9 mouse cellular contexts compared by ENCODE assay signal in the genomic region with DNA sequence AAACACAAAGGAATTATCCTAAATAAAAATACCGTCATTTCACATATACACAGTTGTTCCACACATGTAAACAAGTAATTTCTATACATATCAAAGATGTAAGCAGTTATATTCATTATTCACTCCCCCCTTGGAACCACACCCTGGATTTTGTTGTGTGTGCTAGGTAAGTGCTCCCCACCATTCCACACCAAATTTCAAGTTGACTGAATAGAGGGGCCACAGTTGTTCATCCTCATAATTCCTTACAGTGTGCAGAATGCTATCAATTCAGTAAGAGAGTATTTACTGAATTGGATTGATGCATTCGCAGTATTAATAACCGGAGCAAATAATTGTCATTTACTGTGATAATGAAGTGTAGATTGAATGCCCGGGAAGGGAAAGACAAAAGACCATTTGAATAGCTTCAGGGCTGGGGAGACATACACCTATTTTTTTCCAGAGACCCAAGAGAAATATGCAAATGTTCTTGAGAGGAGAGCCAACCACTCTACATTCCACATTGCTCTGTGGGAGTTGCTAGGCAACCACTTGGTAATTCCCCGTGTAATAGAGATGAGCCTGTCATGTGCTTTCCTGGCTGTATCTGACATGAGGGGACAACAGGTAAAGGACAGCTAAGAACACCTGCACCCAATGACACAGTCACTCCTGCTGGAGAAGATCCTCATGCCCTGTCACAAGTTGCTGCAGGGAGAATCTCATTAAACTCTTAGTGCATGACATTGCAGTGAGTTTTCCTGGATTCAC. TPM values are rescaled to one million over a fixed set of nuclear protein-coding genes. Genes with fewer than 3 reads are reported as not detected.
DNase-seq lines count a peak whose midpoint lies in the region; ATAC-seq lines count a peak whose summit lies in the region.
"Had no signal": no experiment of that assay in that cellular context is flagged by ENCODE, and none has a peak within 500 bp of the region (broad histone marks: within the 10 kb centered on the region; RNA-seq: fewer than 3 reads in every experiment).

No protein-coding gene starts in this region.

- no peak overlapping the region for H3K9ac ChIP-seq in heart, embryonic 12.5 days
- H3K9ac ChIP-seq in midbrain, embryonic 14.5 days (replicated peaks; ENCODE audit: low read length), result 0 out of 2 replicates have a peak overlapping the region, but pooled peaks have one; percentile 39

- WGBS in heart, embryonic 12.5 days, result 56% methylated on average over 5 of the region's 5 CpGs
- WGBS in midbrain, embryonic 14.5 days, result 8% methylated on average over 5 of the region's 5 CpGs

- H3K4me1 ChIP-seq in heart, embryonic 12.5 days (replicated peaks), result peaks cover 24% of the 10 kb centered on the region
- peaks cover 36% of the 10 kb centered on the region for H3K4me1 ChIP-seq in midbrain, embryonic 14.5 days (ENCODE audit: control insufficient read depth, insufficient read depth, low read length)

- H3K36me3 ChIP-seq in heart, embryonic 12.5 days, result no peaks in the 10 kb centered on the region
- H3K36me3 ChIP-seq in midbrain, embryonic 14.5 days (ENCODE audit: control insufficient read depth, insufficient read depth, low read length), result no peaks in the 10 kb centered on the region

- ATAC-seq in frontal cortex, adult (ENCODE audit: low TSS enrichment), result peak; percentile 69
- ATAC-seq in heart, embryonic 12.5 days (ENCODE audit: insufficient number of reproducible peaks, low FRiP score), result no peak
- ATAC-seq in midbrain, embryonic 14.5 days (ENCODE audit: low FRiP score, low TSS enrichment), result peak; percentile 84
- no peak for ATAC-seq in monocyte, adult 5-6 weeks (replicated peaks; ENCODE audit: insufficient number of reproducible peaks, low FRiP score, low TSS enrichment, poor library complexity, severe bottlenecking)

- no peak for DNase-seq in frontal cortex, postnatal 25 days (ENCODE audit: low spot score in 2 of 2)
- peak; percentile 43 for DNase-seq in MN1 (ENCODE audit: low spot score)
- peak; percentile 91 for DNase-seq in midbrain, embryonic 14.5 days
- no peak for DNase-seq in urinary bladder, postnatal 10 days (ENCODE audit: low spot score)
- DNase-seq in thymus, postnatal 0 days (ENCODE audit: low spot score), result no peak

- H3K27me3 ChIP-seq in heart, embryonic 12.5 days (replicated peaks), result no peaks in the 10 kb centered on the region
- H3K27me3 ChIP-seq in midbrain, embryonic 14.5 days (ENCODE audit: control insufficient read depth, insufficient read depth, low read length), result 0 out of 2 replicates have a peak, but pooled peaks cover under 1% of the 10 kb centered on the region

- H3K4me2 ChIP-seq in heart, embryonic 12.5 days, result peak overlapping the region; percentile 29
- peak overlapping the region; percentile 43 for H3K4me2 ChIP-seq in midbrain, embryonic 14.5 days (ENCODE audit: low read length)

- no peaks in the 10 kb centered on the region for H3K9me3 ChIP-seq in heart, embryonic 12.5 days (replicated peaks)
- H3K9me3 ChIP-seq in midbrain, embryonic 14.5 days (ENCODE audit: control insufficient read depth, low read length), result no peaks in the 10 kb centered on the region

- peak overlapping the region; percentile 23; the same call in 1 of the 2 replicates for H3K27ac ChIP-seq in heart, embryonic 12.5 days (ENCODE audit: poor library complexity, severe bottlenecking)
- peak overlapping the region; percentile 97 for H3K27ac ChIP-seq in midbrain, embryonic 14.5 days (replicated peaks; ENCODE audit: low read depth, low read length)

- H3K4me3 ChIP-seq in heart, embryonic 12.5 days, result no peak overlapping the region
- H3K4me3 ChIP-seq in midbrain, embryonic 14.5 days (replicated peaks; ENCODE audit: low read depth, low read length), result no peak overlapping the region

RNA-seq across cellular contexts. Expression of a gene that starts 4.9 kb away (rescaled TPM):
- 28.9 and 29.3 TPM in 2 replicates for polyA plus RNA-seq in heart, embryonic 12.5 days (2016; fragmentation: Nextera tagmentation; extraction: Ambion mirVana)
- 42.5 and 61.0 TPM in 2 replicates for polyA plus RNA-seq in midbrain, embryonic 14.5 days (2014; fragmentation: Nextera tagmentation; extraction: Ambion mirVana)
- 25.1 to 34.7 TPM (median 25.9 TPM) in 3 replicates for total RNA-seq in monocyte, adult 5-6 weeks (2017)
- polyA plus RNA-seq in thymus, postnatal 0 days (2015; fragmentation: Nextera tagmentation; extraction: Ambion mirVana), result 18.8 and 20.1 TPM in 2 replicates

RNA-seq across cellular contexts. Expression of a gene that starts 48.3 kb away (rescaled TPM):
- not detected in 2 replicates for polyA plus RNA-seq in heart, embryonic 12.5 days (2016; fragmentation: Nextera tagmentation; extraction: Ambion mirVana)
- polyA plus RNA-seq in midbrain, embryonic 14.5 days (2014; fragmentation: Nextera tagmentation; extraction: Ambion mirVana), result 9.0 and 10.7 TPM in 2 replicates
- total RNA-seq in monocyte, adult 5-6 weeks (2017), result 0.38 TPM in 1 of 3 replicates, not detected in the others
- polyA plus RNA-seq in thymus, postnatal 0 days (2015; fragmentation: Nextera tagmentation; extraction: Ambion mirVana), result 0.05 TPM in 2 replicates
- total RNA-seq: liver, adult 2 months had no signal
- polyA plus RNA-seq: liver, adult 2 months had no signal

RNA-seq across cellular contexts. Expression of a gene that starts 57.3 kb away (rescaled TPM):
- polyA plus RNA-seq in heart, embryonic 12.5 days (2016; fragmentation: Nextera tagmentation; extraction: Ambion mirVana), result 57.8 and 59.5 TPM in 2 replicates
- polyA plus RNA-seq in midbrain, embryonic 14.5 days (2014; fragmentation: Nextera tagmentation; extraction: Ambion mirVana), result 71.6 and 80.2 TPM in 2 replicates
- 15.1 to 32.7 TPM (median 18.2 TPM) in 3 replicates for total RNA-seq in monocyte, adult 5-6 weeks (2017)
- polyA plus RNA-seq in thymus, postnatal 0 days (2015; fragmentation: Nextera tagmentation; extraction: Ambion mirVana), result 13.1 and 15.5 TPM in 2 replicates

Comparison
In these comparisons a context has a peak if more than half of its experiments do, and no peak if none do; other contexts are left out.
1. ATAC-seq: peak in frontal cortex, adult (single experiment) and midbrain, embryonic 14.5 days (single experiment); none in heart, embryonic 12.5 days (single experiment) and monocyte, adult 5-6 weeks (single experiment).
2. DNase-seq: peak in MN1 (single experiment) and midbrain, embryonic 14.5 days (single experiment); none in frontal cortex, postnatal 25 days (0 of 2), urinary bladder, postnatal 10 days (single experiment) and thymus, postnatal 0 days (single experiment).